Mouse (Mus musculus) liver, embryonic 16.5 days (tissue): ENCODE data around the gene Capg. TPM values are rescaled to one million over a fixed set of nuclear protein-coding genes. Genes with fewer than 3 reads are reported as not detected.

ENCODE experiments used
- ATAC-seq: fragments of 200-750 bp; cut with Nextera tagmentation; 2 replicates; pipeline ENCODE4 v1.8.0; 2017; ENCODE audit warnings: low read depth, mild to moderate bottlenecking, moderate number of reproducible peaks, moderate library complexity
- H3K27ac ChIP-seq: fragments of 300-500 bp; sonication (generic); 2 replicates; pipeline ENCODE4 v1.5.1; 2014; ENCODE audit warnings: mild to moderate bottlenecking, low read length
- H3K27me3 ChIP-seq: fragments of 300-500 bp; sonication (generic); 2 replicates; pipeline ENCODE4 v1.6.1; 2014; ENCODE audit warnings: low read depth, low read length, mixed read lengths; ENCODE audit not compliant: control insufficient read depth, insufficient read depth
- H3K36me3 ChIP-seq: fragments of 300-500 bp; sonication (generic); 2 replicates; pipeline ENCODE4 v1.6.1; 2014; ENCODE audit warnings: mild to moderate bottlenecking; ENCODE audit not compliant: control insufficient read depth, insufficient read depth
- H3K4me1 ChIP-seq: fragments of 300-500 bp; sonication (generic); 2 replicates; pipeline ENCODE4 v1.6.1; 2014; ENCODE audit warnings: low read depth, low read length, mixed read lengths; ENCODE audit not compliant: control insufficient read depth
- H3K4me2 ChIP-seq: fragments of 300-500 bp; sonication (generic); 2 replicates; pipeline ENCODE4 v1.6.1; 2014; ENCODE audit warnings: low read depth, low read length, mixed read lengths
- H3K4me3 ChIP-seq: fragments of 300-500 bp; sonication (generic); 2 replicates; pipeline ENCODE4 v1.5.1; 2014; ENCODE audit warnings: low read depth, mild to moderate bottlenecking, low read length
- H3K9ac ChIP-seq: fragments of 300-500 bp; sonication (generic); 2 replicates; pipeline ENCODE4 v1.6.1; 2014; ENCODE audit warnings: low read depth, low read length
- H3K9me3 ChIP-seq: fragments of 300-500 bp; sonication (generic); replicated peaks from 2 replicates; pipeline ENCODE4 v1.6.1; 2016; ENCODE audit warnings: low read length; ENCODE audit not compliant: control insufficient read depth
- WGBS: fragments of 180-500 bp; shearing (Covaris S2); extraction: QIAGEN DNeasy Blood & Tissue Kit; methylation state at CpG from one replicate; pipeline ENCODE4 v1.1.7; 2014; ENCODE audit not compliant: insufficient replicate concordance; 5-methylcytosine and 5-hydroxymethylcytosine counted together
- polyA plus RNA-seq: library from polyadenylated mRNA; unstranded; fragments of >200 nt; fragmentation: Nextera tagmentation; extraction: Ambion mirVana; gene quantifications from 2 replicates; pipeline ENCODE4 v1.2.1, GENCODE M21; 2015

Capg gene
- polyA plus RNA-seq, 1 experiment from 2014 or later, result 20.3 TPM

DNA sequence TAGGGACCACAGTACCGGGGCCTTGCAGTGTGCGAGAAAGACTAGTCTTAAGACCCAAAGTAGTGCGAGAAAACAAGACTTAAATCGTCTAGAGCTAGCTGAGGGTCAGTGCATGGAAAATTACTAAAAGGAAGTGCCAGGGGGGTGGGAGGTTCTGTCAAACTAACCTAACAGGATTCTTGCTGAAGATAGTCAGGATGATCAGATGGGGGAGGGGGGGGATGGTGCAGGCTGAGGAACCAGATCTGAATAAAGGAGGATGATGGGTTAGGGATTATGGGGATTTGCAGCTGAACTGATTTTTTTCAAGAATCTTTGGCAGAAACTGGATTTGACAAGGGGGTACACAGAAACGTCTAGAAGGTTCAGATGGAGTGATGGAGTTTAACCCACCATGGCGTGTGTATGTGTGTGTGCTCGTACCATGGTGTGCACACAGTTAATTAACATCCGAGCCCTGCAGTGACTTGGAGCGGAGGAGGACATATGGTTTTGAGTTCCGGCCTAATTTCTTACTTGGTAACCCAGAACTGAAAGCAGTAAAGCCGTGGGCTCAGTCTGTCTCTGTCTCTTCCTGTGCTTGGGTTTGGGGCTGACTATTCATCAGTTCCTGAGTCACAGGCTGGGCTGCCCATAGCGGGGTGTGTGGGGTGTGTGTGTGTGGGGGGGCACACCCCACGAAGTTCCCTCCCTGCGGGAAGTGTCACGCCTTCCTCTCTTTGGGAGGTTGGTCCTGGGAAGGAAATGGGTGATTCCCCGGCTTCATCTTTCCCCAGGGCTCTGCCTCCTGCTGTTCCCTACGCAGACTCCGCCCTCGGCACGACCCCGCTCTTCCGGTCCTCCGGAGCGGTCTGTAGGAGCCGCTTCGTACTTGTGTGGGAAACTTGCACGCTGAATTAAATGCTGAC, 8.2 kb downstream of the Capg start:
- Histone ChIP-seq H3K9me3 (no peaks in the 10 kb centered on the region), H3K4me3 (peak overlapping the region; percentile 47), H3K4me1 (peaks cover 21% of the 10 kb centered on the region), H3K27me3 (no peaks in the 10 kb centered on the region), H3K9ac (peak overlapping the region; percentile 46), H3K36me3 (no peaks in the 10 kb centered on the region), H3K27ac (peak overlapping the region; percentile 21), H3K4me2 (peak overlapping the region; percentile 58)
- ATAC-seq, result peak; percentile 69
- WGBS, result 13% methylated on average over 27 of the region's 27 CpGs

DNA sequence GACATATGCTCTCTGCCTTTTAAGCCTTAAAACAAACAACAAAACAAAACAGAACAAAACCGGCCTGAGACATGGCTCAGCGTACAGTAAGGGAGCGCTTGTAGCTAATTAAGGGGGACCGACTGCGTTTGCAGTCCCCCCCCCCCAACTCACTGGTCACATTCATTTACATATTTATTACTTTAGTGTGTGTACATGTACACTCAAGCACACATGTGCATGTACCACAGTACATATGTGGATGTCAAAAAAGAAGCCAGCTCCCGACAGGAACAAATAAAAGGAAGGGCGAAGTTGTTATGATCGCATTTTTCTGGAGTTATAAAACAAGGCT, 8.9 kb downstream of the Capg start:
- H3K9me3 ChIP-seq, result no peaks in the 10 kb centered on the region
- ATAC-seq, result no peak
- H3K27ac ChIP-seq, result peak overlapping the region; percentile 21; the same call in 1 of the 2 replicates

DNA sequence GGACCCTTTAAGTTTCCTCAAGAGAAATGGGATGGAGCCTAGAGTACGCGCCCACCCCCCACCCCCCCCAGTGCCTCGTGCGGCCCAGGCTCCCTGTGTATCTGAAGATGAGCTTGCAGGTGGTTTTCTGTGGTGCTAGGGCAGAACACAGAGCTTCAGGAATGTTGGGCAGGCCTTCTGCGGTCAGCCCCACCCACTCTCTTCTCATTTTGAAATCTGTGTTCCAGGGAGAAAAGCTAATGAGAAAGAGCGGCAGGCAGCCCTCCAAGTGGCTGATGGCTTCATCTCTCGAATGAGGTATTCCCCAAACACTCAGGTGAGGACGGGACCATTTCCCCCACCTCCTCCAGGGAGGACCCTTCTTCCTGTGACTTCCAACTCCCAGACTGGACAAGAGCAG, 16.6 kb downstream of the Capg start:
- H3K27ac ChIP-seq, result no peak overlapping the region
- H3K36me3 ChIP-seq, result no peaks in the 10 kb centered on the region; the same call in 1 of the 2 replicates
- H3K4me2 ChIP-seq, result no peak overlapping the region
- no peak for ATAC-seq
- no peaks in the 10 kb centered on the region; the same call in 1 of the 2 replicates for H3K4me1 ChIP-seq
- H3K9ac ChIP-seq, result no peak overlapping the region
- WGBS, result 73% methylated on average over 8 of the region's 8 CpGs
- H3K9me3 ChIP-seq, result no peaks in the 10 kb centered on the region
- H3K27me3 ChIP-seq, result no peaks in the 10 kb centered on the region
- no peak overlapping the region for H3K4me3 ChIP-seq

More for the DNA sequence above, 8.9 kb downstream of the Capg start:
- H3K9ac ChIP-seq, result peak overlapping the region; percentile 46
- H3K4me2 ChIP-seq, result peak overlapping the region; percentile 58
- WGBS, result 16% methylated on average over 8 of the region's 8 CpGs
- H3K36me3 ChIP-seq, result no peaks in the 10 kb centered on the region
- peaks cover 21% of the 10 kb centered on the region for H3K4me1 ChIP-seq
- H3K27me3 ChIP-seq, result no peaks in the 10 kb centered on the region
- peak overlapping the region; percentile 47 for H3K4me3 ChIP-seq

DNA sequence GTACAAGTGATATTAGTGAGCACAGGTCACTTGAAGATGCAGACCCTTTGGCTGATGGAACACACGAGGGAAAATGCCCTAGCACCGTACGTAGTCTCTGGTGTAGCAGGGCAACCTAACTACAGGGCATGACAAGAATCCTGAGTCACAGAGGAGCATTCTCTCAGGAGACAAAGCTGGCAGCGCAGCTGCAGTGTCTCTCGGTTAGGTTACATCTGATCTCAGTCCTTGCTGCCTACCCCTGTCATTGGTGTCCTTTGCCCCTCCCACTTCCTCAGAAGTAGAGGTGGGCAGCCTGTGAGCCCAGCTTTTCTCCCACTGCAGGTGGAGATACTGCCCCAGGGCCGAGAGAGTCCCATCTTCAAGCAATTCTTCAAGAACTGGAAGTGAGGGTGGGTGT, 18.3 kb downstream of the Capg start:
- Histone ChIP-seq H3K4me2 (no peak overlapping the region), H3K9me3 (no peaks in the 10 kb centered on the region), H3K4me3 (no peak overlapping the region), H3K27ac (no peak overlapping the region), H3K36me3 (no peaks in the 10 kb centered on the region; the same call in 1 of the 2 replicates), H3K9ac (no peak overlapping the region), H3K27me3 (no peaks in the 10 kb centered on the region), H3K4me1 (no peaks in the 10 kb centered on the region; the same call in 1 of the 2 replicates)
- ATAC-seq, result no peak
- 59% methylated on average over 6 of the region's 6 CpGs for WGBS

DNA sequence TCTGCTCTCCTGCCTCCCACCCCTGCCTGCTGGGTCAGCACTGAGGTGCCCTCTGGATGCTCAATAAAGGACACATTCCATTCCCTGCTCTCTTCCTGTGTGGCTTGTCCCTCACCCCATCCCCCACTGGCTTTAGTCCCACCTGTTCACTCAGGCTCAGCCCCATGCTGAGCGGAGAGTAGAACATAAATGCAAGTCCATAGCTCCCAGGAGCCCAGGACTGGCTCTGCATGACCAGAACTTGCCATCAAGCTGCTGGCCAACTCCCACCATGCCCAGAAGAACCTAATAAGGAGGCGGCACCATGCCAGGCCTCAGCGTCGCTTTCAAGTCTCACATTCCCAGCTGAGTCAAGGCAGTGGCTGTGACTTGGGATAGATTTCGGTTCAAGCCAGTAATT, 18.7 kb downstream of the Capg start:
- no peak overlapping the region for H3K4me3 ChIP-seq
- H3K27me3 ChIP-seq, result no peaks in the 10 kb centered on the region
- ATAC-seq, result no peak
- no peaks in the 10 kb centered on the region for H3K9me3 ChIP-seq
- H3K4me2 ChIP-seq, result no peak overlapping the region
- H3K27ac ChIP-seq, result no peak overlapping the region
- H3K36me3 ChIP-seq, result no peaks in the 10 kb centered on the region; the same call in 1 of the 2 replicates
- H3K4me1 ChIP-seq, result no peaks in the 10 kb centered on the region; the same call in 1 of the 2 replicates
- 83% methylated on average over 5 of the region's 5 CpGs for WGBS
- no peak overlapping the region for H3K9ac ChIP-seq

DNA sequence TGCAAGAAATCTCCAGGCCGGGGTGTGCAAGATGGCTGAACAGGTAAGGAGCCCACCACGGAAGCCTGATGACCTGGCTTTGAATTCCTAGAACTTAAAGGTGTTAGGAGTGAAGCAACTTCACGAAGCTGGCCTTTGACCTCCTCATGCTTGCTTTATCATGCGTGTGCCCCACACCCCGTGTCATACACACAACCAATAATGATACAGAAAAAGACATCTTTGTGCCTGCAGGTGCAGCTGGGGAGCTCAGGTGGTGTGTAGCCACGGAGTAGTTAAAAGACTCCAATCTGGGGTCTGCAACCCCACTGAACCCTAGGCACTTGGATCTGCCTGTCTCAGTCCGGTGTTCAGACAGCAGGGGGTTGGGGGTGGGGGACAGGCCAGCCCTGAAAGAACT, 21.3 kb downstream of the Capg start:
- WGBS, result 64% methylated on average over 7 of the region's 7 CpGs
- Histone ChIP-seq H3K4me2 (no peak overlapping the region), H3K27me3 (no peaks in the 10 kb centered on the region), H3K9ac (no peak overlapping the region), H3K9me3 (no peaks in the 10 kb centered on the region), H3K36me3 (no peaks in the 10 kb centered on the region; the same call in 1 of the 2 replicates), H3K4me1 (no peaks in the 10 kb centered on the region; the same call in 1 of the 2 replicates), H3K4me3 (no peak overlapping the region), H3K27ac (no peak overlapping the region)
- peak; percentile 20; the same call in 1 of the 2 replicates for ATAC-seq

DNA sequence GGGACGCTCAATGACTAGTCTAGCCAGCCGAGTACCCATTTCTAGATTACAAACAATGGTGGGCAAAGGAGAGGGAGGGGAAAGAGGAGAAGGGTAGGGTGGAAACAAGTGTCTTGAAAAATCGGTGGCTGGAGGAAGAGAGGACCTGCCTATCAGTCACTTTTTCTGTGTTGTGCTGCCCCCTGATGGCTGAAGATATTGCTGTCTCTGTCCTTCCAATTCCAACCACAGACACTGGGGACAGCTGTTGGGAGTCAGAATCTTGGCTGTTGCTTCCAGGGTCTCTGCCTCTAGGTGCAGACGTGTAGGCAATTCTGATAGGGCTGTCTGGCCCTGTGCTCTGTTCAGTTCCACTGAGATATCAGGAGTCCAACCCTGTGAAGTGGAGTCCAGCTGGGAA, 21.9 kb downstream of the Capg start:
- no peaks in the 10 kb centered on the region for H3K27me3 ChIP-seq
- ATAC-seq, result peak; percentile 37; the same call in 1 of the 2 replicates
- H3K4me1 ChIP-seq, result no peaks in the 10 kb centered on the region; the same call in 1 of the 2 replicates
- H3K9ac ChIP-seq, result no peak overlapping the region
- H3K36me3 ChIP-seq, result no peaks in the 10 kb centered on the region; the same call in 1 of the 2 replicates
- WGBS, result 5% methylated on average over 4 of the region's 4 CpGs
- no peak overlapping the region for H3K4me2 ChIP-seq
- no peak overlapping the region for H3K27ac ChIP-seq
- H3K4me3 ChIP-seq, result no peak overlapping the region
- no peaks in the 10 kb centered on the region for H3K9me3 ChIP-seq

DNA sequence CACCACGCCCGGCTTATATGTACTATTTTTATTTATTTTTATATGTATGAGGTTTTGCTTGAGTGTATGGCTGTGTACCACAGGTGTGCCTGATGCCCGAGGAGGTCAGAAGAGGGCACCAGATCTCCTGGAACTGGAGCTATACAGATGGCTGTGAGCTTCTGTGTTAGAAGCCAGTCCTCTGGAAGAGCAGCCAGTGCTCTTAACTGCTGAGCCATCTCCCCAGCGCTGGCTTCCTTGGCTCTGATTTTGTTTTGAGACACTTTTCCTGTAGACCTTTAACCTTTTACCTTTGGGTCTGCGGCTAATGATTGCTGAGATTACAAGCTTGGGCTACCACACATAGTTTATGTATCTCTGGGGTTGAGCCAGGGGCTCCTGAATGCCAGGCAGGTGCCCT, 23.3 kb downstream of the Capg start:
- H3K9me3 ChIP-seq, result no peaks in the 10 kb centered on the region
- ATAC-seq, result no peak
- WGBS, result 64% methylated on average over 5 of the region's 5 CpGs

DNA sequence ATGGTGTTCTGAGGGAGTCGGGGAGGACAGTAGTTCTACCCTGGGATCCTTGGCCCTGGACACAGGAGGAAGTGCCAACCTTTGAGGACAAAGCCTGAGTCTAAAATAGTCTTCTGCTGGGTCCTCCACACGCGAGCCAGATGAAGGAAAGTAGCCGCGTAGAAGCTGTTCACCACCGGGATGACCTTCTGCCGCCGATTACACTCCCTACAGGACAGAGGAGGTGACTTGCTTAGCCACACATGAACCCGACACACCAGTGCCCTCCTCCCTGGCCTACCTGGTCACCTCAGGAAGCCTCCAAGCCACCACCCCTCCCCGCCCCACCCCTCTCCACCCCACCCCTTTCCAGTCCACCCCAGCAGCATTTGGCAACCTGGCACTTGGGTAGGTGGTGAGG, 24.5 kb downstream of the Capg start:
- Histone ChIP-seq H3K4me3 (no peak overlapping the region), H3K36me3 (no peaks in the 10 kb centered on the region; the same call in 1 of the 2 replicates), H3K9ac (no peak overlapping the region), H3K4me2 (no peak overlapping the region), H3K9me3 (no peaks in the 10 kb centered on the region), H3K4me1 (no peaks in the 10 kb centered on the region; the same call in 1 of the 2 replicates), H3K27me3 (no peaks in the 10 kb centered on the region), H3K27ac (no peak overlapping the region)
- 73% methylated on average over 10 of the region's 10 CpGs for whole genome bisulfite sequencing
- no peak for ATAC-seq

More for the DNA sequence above, 23.3 kb downstream of the Capg start:
- Histone ChIP-seq H3K4me3 (no peak overlapping the region), H3K9ac (no peak overlapping the region), H3K36me3 (no peaks in the 10 kb centered on the region; the same call in 1 of the 2 replicates), H3K4me1 (no peaks in the 10 kb centered on the region; the same call in 1 of the 2 replicates), H3K4me2 (no peak overlapping the region), H3K27ac (no peak overlapping the region), H3K27me3 (no peaks in the 10 kb centered on the region)
